Mouse (Mus musculus) spleen, adult 12 weeks (tissue): ENCODE results near the gene Snrpf.
"Not testable (repeated sequence)": the region's sequence is repeated elsewhere in the genome, so short reads cannot be mapped to it uniquely, and the experiment has no call there.

ENCODE experiments used
- DNase-seq: peaks from one replicate; pipeline ENCODE4 v3.0.0; 2022; ENCODE audit warnings: low spot score

Snrpf gene

DNA sequence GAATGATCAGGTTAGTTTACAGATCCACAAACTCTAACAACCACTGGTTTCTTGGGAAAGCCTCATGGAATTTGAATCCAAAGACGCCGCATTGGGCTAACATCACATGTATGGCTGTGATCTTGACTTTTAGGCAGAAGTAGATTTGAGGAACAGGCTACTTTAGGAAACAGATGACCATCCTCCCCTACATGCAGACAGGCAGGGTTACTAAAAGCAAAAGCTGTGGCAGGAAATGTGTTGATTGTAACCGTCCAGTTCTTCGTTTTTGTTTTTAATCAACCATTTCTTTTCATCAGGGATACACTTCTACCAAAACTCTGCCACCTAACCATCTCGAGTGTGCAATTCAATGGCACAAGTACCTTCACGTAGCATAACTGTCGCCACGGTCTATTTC, 13.5 kb downstream of the Snrpf start:
- no peak for DNase-seq

DNA sequence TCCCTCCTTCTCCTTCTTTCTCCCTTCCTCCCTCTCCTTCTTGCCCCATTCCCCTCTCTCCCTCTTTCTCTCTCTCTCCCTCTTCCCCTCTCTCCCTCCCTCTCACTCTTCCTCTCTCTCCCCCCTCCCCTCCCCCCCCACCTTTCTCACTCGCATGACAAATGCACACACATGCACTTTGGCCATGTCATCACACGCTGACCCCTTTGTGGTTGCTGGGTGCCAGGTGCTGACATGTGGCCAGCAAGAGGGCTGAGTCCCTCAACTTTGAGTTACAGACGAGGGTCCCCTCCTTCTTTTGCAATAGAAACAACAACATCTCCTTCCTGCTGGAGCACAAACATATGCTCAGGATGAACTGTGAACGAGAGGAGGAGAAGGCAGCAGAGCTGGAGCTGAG, 14.5 kb downstream of the Snrpf start:
- DNase-seq = no peak

DNA sequence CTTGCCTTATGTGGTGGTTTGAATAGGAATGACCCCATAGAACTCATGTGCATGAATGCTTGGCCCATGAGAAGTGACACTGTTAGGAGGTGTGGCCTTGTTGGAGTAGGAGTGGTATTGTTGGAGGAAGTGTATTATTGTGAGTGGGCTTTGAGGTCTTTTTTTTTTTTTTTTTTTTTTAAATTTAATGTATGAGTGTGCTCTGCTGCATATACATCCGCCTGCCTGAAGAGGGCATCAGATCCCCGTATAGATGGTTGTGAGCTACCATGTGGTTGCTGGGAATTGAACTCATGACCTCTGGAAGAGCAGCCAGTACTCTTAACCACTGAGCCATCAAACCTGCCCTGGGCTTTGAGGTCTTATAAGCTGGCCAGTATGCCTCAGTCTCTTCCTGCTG, 17.3 kb downstream of the Snrpf start:
- no peak for DNase-seq

DNA sequence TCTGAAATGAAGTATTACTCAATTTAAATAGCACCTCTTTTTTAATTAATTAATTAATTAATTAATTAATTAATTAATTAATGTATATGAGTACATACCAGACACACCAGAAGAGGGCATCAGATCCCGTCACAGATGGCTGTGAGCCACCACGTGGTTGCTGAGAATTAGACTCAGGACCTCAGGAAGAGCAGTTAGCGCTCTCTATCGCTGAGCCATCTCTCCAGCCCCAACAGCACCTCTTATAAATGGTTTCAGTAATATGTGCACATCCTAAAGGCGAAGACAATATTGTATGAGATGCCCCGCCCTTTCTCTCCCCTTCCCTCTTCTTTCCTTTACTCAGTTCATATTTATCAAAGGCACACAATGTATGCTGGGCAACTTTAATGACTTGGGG, 20.8 kb downstream of the Snrpf start:
- no peak for DNase-seq

DNA sequence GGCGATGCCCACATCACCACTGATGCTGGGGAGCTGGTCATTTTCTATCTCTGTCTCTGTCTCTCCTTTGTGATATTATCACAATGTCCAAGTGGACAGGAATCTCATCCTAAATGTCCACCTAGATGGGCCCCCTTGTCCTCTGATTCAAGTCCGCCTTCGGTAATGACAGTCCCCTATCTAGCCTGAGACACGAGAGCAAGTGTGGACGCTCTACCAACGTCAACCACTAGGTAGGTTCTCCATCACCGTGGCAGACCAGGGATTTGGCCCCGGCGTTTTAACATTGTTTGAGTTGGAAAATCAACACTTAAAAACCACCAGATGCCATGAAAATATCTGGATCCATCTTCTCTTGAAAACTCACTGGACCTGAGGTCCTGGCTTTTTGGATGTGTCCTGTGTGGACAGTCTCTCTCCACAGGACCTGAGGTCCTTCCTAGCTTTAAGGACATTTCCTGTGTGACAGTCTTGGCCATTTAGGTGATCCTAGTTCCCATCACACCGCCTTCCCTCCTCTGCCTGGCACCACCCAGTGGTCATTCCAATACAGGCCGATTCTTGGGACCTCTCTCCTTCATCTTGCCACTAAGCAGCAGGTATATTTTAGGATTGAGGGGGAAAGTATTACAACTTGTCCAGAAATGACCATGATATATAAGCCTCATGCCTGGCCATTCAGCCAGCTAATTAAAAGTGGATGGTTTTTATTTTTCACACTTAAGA, 21.5 kb downstream of the Snrpf start:
- DNase-seq = no peak

DNA sequence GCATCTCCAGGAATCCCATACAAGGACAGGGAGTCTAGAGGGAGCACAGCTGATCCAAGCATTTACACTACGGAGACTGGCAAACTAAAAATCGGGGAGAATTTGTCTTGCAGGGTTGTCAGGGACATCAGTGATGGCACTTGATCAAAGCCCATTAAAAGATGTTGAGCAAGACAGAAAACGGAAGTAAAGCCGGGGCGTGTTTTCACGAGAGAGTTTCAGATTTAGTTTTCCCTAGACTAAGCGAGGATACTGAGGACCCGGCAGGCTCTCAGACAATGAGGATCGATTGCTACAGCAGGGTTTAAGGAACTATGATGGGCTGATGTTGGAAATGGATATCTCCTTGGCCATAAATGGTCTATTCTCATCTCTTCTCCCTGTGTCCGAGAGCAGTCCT, 22.4 kb downstream of the Snrpf start:
- no peak for DNase-seq

DNA sequence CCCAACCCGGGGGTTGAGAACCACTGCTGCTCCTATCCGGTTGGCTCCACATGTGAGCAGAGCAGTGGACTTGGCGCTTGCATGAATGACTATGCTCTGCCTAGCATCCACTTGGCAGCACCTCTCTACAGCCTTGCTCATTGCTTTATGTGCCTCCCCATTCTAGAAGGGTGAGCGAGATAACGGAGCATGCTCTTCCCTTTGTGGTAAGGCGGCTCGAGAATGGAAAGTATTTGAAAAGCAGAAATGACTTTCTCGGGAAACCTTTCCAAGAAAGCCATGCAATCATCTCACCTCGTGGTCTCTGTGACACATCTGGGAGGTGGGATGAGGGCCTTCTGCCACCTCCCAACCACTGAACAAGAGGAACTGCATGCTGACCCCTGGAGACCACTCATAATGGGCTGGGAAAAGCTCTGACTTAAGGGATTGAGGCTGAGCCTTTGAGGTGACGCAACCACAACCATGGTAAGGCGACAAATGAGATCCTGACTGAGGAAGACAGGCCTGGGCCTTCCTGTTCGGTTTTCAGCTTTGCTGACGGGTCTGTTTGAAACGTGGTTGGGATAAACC, 24.9 kb downstream of the Snrpf start:
- DNase-seq = no peak

DNA sequence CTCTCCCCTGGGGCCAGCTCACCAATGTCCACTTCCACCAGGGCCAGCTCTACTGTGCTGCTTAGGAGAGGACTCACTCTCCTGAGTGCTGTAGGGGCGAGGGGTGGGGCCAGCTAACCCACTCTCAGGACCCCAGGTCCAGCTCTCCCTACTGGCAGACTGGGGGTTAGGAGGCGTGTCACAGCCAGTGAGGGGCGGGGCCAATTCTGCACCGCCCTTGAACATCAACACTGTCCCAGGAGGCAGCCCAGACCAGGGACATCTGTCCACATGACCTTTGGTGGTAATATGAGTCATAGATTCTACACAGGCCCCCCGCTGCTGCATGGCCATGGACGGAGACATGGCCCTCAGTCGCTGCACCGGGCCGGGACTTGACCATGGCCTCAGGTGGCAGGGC, 29.7 kb downstream of the Snrpf start:
- DNase-seq = no peak

DNA sequence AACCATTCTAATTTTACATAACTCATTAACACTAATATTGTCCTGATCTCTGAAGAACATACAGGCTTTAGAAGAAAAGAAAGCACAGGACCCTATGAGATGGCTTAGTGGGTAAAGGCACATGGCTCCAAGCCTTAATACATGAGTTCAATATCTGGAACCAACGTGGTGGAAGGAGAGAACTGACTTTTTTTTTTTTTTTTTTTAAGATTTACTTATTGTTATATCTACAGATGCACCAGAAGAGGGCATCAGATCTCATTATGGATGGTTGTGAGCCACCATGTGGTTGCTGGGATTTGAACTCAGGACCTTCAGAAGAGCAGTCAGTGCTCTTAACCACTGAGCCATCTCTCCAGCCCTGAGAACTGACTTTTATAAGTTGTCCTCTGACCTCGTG, 31.5 kb downstream of the Snrpf start:
- not testable (repeated sequence) for DNase-seq

DNA sequence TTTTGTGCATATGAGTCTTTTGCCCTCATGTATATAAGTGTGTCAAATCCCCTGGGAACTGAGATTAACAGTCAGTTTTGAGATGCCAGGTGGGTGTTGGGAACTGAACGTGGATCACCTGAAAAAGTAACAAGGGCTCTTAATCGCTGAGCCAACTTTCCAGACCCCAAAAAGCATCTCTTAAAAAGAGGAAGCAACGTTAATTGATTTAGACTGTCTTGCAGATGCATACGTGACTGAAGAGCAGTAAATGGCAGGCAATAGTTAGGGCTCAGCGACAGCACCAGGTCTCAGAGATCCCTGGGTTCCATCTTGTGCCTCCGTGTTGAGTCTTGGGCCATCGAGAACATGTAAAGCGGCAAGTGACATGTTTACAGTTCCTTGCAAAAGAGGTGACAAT, 36.9 kb downstream of the Snrpf start:
- DNase-seq = no peak

DNA sequence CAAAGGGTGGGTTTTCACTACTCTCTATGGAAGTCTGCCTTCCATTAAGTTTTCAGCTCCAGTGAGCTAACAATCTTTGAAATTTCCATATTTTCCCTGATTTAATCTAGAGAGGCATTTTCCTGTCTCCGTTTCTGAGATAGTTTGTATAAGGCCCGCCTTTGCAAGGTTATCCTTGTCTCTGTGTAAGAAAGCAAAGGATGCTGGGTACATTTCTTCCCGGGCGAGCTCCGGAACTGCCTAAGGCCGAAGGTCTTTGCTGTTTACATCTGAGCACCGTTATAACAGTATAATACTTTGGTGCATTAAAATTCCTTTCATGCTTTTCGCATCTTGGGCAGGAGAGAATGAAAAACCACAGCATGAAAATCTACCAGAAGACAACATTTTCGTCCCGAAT, 39.7 kb downstream of the Snrpf start:
- DNase-seq = no peak

DNA sequence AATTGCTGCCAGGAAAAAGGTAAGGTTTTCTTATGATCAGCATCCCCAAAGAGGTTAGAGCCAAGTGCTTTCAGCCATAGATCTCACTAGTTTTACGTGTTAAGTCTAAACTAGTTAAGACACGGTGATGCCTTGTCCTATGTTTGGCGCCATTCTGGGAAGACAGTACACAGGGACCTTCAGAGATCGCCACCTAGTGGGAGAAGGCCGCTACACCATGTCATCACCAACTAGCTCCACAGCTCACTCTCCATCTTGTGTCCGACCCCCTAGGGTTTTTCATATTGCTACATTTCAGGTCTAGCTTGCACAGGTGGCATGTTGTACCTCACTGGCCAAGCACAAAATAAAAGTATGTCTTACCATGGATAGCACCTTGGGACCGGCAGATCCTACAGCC, 40.5 kb downstream of the Snrpf start:
- peak; percentile 28 for DNase-seq

DNA sequence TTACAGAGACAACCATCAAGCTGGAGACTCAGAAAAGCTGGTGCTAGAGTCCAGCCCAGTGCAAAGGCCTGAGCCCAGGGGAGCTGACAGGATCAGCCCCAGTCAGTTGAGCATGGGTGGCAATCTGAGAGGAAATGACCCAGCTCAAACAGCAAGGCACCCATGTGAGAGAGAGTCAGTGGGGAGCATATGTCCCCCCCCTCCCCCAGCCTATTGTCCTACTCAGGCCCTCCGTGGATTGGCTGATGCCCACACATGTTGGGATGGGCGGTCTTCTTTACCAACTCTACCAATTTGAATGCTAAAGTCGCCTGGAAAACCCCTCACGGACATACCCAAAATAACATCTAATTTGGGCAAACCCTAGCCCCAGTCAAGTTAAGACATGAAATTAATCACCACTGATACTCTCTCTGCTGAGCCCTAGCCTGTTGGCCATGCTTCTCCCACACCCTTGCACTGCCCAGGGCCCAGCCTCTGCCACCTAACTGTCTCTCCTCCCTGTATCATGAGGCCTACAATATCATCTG, 41.7 kb downstream of the Snrpf start:
- DNase-seq = no peak

DNA sequence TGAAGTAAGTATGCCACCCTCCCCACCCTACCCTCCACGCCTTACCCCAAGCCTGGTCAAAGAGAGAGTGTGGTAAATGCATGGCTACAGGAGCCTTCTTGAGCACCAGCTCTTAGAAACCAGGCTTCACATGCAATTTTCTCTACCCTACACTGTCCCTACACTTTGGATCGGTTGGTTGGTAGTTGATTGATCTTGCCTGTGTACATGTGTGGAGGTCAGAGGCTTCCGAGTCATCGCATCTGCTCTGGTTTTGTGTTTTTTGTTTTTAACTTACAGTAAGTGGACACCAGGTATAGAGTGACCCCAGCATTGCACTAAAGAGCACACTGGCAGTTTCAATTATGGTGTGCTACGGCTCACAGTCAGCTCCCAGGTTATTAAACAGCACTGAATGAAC, 45.3 kb downstream of the Snrpf start:
- DNase-seq = no peak

DNA sequence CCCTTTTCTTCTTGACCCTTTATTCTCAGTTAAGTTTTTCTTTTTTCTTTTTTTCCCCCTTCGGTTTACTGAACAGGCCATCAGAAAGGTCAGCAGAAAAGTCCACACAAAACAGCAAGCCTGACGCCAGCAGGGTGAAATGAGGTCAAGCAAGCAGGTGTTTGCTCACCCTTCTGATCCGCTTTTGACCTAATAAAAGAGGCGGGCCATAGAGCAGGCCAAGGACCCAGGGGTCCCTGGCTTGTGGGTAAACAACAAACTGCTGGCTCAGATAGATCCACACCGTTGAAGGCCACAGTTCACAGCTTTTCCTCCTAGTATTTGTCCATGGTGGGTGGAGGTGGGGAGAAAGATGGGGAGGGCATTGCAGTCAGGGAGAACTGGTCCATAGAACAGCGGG, 46.3 kb downstream of the Snrpf start:
- DNase-seq = no peak

DNA sequence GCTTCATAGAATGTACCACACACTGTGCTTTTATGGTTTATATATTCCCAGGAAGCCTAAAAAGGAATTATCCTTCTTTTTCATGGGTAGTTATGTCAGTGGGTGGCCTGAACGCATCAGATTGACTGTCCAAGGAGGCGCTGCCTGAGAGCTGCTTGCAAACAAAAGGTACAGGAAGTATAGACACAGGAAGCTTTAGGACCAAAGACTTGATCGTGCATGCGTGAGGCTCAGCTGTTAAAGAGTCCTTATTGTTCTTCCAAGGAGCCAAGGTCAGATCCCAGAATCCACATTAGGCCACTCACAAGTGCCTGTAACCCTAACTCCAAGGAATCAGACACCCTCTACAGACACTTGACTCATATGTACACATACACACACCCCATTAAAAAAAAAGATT, 47.1 kb downstream of the Snrpf start:
- DNase-seq = no peak

DNA sequence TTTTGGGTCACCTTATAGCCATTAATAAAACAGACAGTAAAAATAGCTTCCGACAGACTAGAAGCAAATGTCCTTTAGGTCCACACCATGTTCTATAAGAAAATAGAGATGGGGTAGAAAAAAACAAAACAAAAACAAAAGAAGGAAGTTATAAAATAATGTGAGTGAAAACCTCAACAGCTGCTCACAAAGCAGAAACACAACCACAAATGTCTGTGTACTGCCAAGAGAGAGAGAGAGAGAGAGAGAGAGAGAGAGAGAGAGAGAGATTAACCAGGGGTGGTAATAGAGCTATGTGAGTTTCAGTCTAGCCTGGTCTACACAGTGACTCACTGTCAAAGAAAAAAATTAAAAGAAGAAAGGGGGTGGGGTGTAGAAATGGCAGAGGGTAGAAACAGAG, 47.9 kb downstream of the Snrpf start:
- no peak for DNase-seq

DNA sequence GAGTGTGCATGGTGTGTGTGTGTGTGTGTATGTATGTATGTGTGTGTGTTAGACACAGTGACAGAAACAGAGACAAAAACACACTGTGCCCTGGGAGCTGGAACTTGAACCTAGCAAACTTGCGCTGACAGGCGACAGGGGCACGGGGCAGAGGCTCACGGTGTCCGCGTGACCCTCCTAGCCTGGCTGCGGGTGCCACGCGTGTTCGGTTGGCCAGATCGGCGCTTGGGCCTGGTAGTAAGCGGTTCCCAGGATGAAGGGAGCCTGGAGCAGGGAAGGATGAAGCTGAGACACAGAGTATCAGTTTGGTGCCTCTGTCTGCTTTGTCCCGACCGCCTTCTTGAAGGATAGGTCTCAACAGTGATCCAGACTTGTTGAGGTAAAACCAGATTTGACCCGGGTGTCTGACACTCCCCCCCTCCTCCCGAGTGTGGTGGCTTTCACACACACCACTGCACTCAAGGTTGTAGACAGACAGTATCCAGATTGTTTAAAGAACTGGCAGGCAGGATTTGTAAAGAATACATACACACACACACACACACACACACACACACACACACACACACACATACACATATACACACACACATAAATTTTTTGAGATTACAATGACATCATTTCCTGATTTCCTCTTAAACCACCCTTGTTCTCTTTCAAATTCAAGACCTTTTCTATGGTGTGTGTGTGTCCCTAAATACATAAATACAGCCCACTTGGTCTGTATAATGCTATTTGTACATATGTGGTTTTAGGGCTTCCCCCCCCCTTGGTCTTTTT, 48.9 kb downstream of the Snrpf start, which contains the start of gene Ccdc38:
Ccdc38 (plus strand) TSS at position 202 of the 780 bp plus-strand sequence.
- DNase-seq = peak; percentile 8

DNA sequence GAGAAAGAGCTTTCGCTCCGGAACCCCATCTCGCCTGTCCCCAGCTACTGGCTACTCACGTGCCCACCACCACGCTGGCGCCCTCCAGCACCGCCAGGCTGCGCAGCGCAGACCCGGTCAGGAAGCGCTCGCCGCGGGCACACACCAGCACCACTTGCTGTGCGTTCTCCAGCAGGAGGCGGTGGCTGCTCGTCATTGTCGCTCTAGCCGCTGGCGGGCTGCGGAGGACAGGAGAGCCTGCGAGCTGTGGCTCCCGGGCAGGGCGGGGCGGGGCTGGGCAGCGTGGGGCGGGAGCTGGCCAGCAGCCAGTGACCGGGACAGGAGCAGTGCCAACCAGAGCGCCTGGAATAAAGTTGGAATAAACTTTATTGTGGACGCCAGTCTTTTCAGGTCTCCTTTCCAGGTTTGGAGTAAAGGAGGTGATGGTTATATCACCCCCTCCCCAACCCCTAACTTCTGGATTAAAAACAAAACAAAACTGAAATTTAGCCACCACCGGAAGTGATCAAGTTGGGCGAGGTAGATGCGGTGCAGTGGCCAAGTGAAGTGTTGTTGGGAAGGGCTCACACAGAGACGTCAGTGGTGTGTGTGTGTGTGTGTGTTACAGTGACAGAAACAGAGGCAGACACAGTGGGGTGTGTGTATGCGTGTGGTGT, 49.6 kb downstream of the Snrpf start, which contains the start of gene Amdhd1:
Amdhd1 (minus strand) TSS at position 259 of the 656 bp plus-strand sequence.
- DNase-seq = peak; percentile 76

DNA sequence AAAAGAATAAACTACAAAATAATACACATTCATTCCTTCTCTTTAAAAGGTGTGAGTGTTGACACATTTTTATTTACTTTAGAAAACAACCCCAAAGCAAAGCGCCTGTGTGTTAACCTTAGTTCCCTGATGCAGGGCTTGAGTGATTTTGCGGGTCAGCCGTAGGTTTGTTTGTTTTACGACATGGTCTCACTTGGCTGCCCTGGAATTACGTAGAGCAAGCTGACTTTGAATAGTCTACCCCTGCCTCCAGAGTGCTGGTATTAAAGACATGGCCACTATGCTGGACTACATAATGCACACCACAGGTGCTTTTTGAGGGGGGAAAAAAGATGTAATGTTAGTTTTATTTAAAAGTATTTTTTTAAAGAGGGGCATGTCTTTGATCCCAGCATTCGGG, 50.7 kb downstream of the Snrpf start:
- no peak for DNase-seq

DNA sequence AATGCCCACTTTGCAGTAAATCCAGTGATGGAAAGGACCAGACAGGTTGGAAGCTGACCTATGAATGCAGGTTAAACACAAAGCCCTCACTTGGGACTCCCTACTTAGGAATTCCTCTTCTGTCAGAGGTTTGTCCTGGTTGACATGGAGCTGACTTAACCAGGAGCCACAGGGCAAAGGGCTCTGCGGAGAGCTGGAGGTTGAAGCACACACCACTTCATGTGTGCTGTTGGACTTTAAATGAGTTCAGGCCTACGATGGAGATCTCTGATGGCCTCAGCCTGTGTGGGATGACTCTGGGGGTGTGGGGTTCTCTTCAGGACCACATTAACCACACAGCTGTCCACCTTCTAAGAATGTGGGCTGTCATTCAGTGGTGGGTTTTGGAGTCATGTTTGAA, 51.2 kb downstream of the Snrpf start:
- DNase-seq = no peak
